Mouse (Mus musculus): Measurements from ENCODE around the gene St3gal4. TPM values are rescaled to one million over a fixed set of nuclear protein-coding genes. Genes with fewer than 3 reads are reported as not detected.
A peak's percentile ranks its signal among the peaks of the same experiment; 100 is the strongest.

Gene St3gal4
- polyA plus RNA-seq, 1 experiment = 5.6 TPM

- DNase-seq (ENCODE audit: low read depth) = no peak
- TF ChIP-seq POLR2A (IDR thresholded peaks at IDR 0.05; ENCODE audit: borderline replicate concordance, extremely low read depth, insufficient read depth, insufficient read length, poor library complexity, severe bottlenecking) (no peak), CTCF (IDR thresholded peaks at IDR 0.05; ENCODE audit: borderline replicate concordance, extremely low read depth, insufficient read depth, insufficient read length) (no peak)
These were observed 3.8 kb downstream of the St3gal4 start for GRCm38 (mm10) chr9:35115299-35115698.

GRCm38 (mm10) chr9:35114234-35114633 is 4.8 kb downstream of the St3gal4 start:
- TF ChIP-seq POLR2A (IDR thresholded peaks at IDR 0.05; ENCODE audit: borderline replicate concordance, extremely low read depth, insufficient read depth, insufficient read length, poor library complexity, severe bottlenecking) (no peak), CTCF (IDR thresholded peaks at IDR 0.05; ENCODE audit: borderline replicate concordance, extremely low read depth, insufficient read depth, insufficient read length) (no peak)
- DNase-seq (ENCODE audit: low read depth) = no peak

GRCm38 (mm10) chr9:35111941-35112595 is 7.0 kb downstream of the St3gal4 start:
- TF ChIP-seq CTCF (IDR thresholded peaks at IDR 0.05; ENCODE audit: borderline replicate concordance, extremely low read depth, insufficient read depth, insufficient read length) = no peak
- no peak for TF ChIP-seq POLR2A (IDR thresholded peaks at IDR 0.05; ENCODE audit: borderline replicate concordance, extremely low read depth, insufficient read depth, insufficient read length, poor library complexity, severe bottlenecking)
- peak; percentile 78 for DNase-seq (ENCODE audit: low read depth)

GRCm38 (mm10) chr9:35111446-35111845 is 7.6 kb downstream of the St3gal4 start:
- TF ChIP-seq POLR2A (IDR thresholded peaks at IDR 0.05; ENCODE audit: borderline replicate concordance, extremely low read depth, insufficient read depth, insufficient read length, poor library complexity, severe bottlenecking) (no peak), CTCF (IDR thresholded peaks at IDR 0.05; ENCODE audit: borderline replicate concordance, extremely low read depth, insufficient read depth, insufficient read length) (no peak)
- DNase-seq (ENCODE audit: low read depth) = no peak

- DNase-seq (ENCODE audit: low read depth) = no peak
- TF ChIP-seq CTCF (IDR thresholded peaks at IDR 0.05; ENCODE audit: borderline replicate concordance, extremely low read depth, insufficient read depth, insufficient read length) (no peak), POLR2A (IDR thresholded peaks at IDR 0.05; ENCODE audit: borderline replicate concordance, extremely low read depth, insufficient read depth, insufficient read length, poor library complexity, severe bottlenecking) (no peak)
These were observed 8.5 kb downstream of the St3gal4 start for GRCm38 (mm10) chr9:35110567-35110966.

- TF ChIP-seq CTCF (IDR thresholded peaks at IDR 0.05; ENCODE audit: borderline replicate concordance, extremely low read depth, insufficient read depth, insufficient read length) (no peak), POLR2A (IDR thresholded peaks at IDR 0.05; ENCODE audit: borderline replicate concordance, extremely low read depth, insufficient read depth, insufficient read length, poor library complexity, severe bottlenecking) (no peak)
- DNase-seq (ENCODE audit: low read depth) = no peak
These were observed 9.0 kb downstream of the St3gal4 start for GRCm38 (mm10) chr9:35110051-35110450.

- TF ChIP-seq POLR2A (IDR thresholded peaks at IDR 0.05; ENCODE audit: borderline replicate concordance, extremely low read depth, insufficient read depth, insufficient read length, poor library complexity, severe bottlenecking) = no peak
- TF ChIP-seq CTCF (IDR thresholded peaks at IDR 0.05; ENCODE audit: borderline replicate concordance, extremely low read depth, insufficient read depth, insufficient read length) = no peak
- peak; percentile 84 for DNase-seq (ENCODE audit: low read depth)
These were observed 10.2 kb downstream of the St3gal4 start for GRCm38 (mm10) chr9:35108916-35109315.

GRCm38 (mm10) chr9:35108066-35108465 is 11.0 kb downstream of the St3gal4 start:
- TF ChIP-seq POLR2A (IDR thresholded peaks at IDR 0.05; ENCODE audit: borderline replicate concordance, extremely low read depth, insufficient read depth, insufficient read length, poor library complexity, severe bottlenecking) (no peak), CTCF (IDR thresholded peaks at IDR 0.05; ENCODE audit: borderline replicate concordance, extremely low read depth, insufficient read depth, insufficient read length) (no peak)
- DNase-seq (ENCODE audit: low read depth) = no peak

GRCm38 (mm10) chr9:35107396-35107795 is 11.7 kb downstream of the St3gal4 start:
- no peak for TF ChIP-seq POLR2A (IDR thresholded peaks at IDR 0.05; ENCODE audit: borderline replicate concordance, extremely low read depth, insufficient read depth, insufficient read length, poor library complexity, severe bottlenecking)
- TF ChIP-seq CTCF (IDR thresholded peaks at IDR 0.05; ENCODE audit: borderline replicate concordance, extremely low read depth, insufficient read depth, insufficient read length) = no peak
- no peak for DNase-seq (ENCODE audit: low read depth)

GRCm38 (mm10) chr9:35105884-35106880 is 12.9 kb downstream of the St3gal4 start:
- TF ChIP-seq POLR2A (IDR thresholded peaks at IDR 0.05; ENCODE audit: borderline replicate concordance, extremely low read depth, insufficient read depth, insufficient read length, poor library complexity, severe bottlenecking) = no peak
- no peak for TF ChIP-seq CTCF (IDR thresholded peaks at IDR 0.05; ENCODE audit: borderline replicate concordance, extremely low read depth, insufficient read depth, insufficient read length)
- DNase-seq (ENCODE audit: low read depth) = no peak

- TF ChIP-seq POLR2A (IDR thresholded peaks at IDR 0.05; ENCODE audit: borderline replicate concordance, extremely low read depth, insufficient read depth, insufficient read length, poor library complexity, severe bottlenecking) (no peak), CTCF (IDR thresholded peaks at IDR 0.05; ENCODE audit: borderline replicate concordance, extremely low read depth, insufficient read depth, insufficient read length) (no peak)
- no peak for DNase-seq (ENCODE audit: low read depth)
These were observed 13.6 kb downstream of the St3gal4 start for GRCm38 (mm10) chr9:35105438-35105837.
